In genomic region chr3:129830626-129831025, GRCm38 (mm10) we compare ENCODE assay signal across 9 mouse cellular contexts. TPM values are rescaled to one million over a fixed set of nuclear protein-coding genes. Genes with fewer than 3 reads are reported as not detected.
A peak's percentile ranks its signal among the peaks of the same experiment; 100 is the strongest.
DNase-seq lines count a peak whose midpoint lies in the region; ATAC-seq and TF ChIP-seq lines count a peak whose summit lies in the region.
"Had no signal": no experiment of that assay in that cellular context is flagged by ENCODE, and none has a peak within 500 bp of the region (broad histone marks: within the 10 kb centered on the region; RNA-seq: fewer than 3 reads in every experiment).

No protein-coding gene starts in this region.

- no peak for TF ChIP-seq POLR2A in CH12.LX (IDR thresholded peaks at IDR 0.05; ENCODE audit: low read depth, low read length)
- TF ChIP-seq POLR2A in embryonic fibroblast, embryonic 13.5 days (IDR thresholded peaks at IDR 0.05; ENCODE audit: low read depth, low read length): no peak
- no peak for TF ChIP-seq POLR2A in thymus, adult 2 months (IDR thresholded peaks at IDR 0.05; ENCODE audit: control insufficient read depth, extremely low read depth, insufficient read depth, low read length, poor library complexity)

- no peaks in the 10 kb centered on the region for H3K9me3 ChIP-seq in heart, embryonic 11.5 days (replicated peaks; ENCODE audit: control insufficient read depth, low read length)
- no peaks in the 10 kb centered on the region for H3K9me3 ChIP-seq in CH12.LX (replicated peaks; ENCODE audit: low read length)
- no peaks in the 10 kb centered on the region for H3K9me3 ChIP-seq in intestine, postnatal 0 days (ENCODE audit: control insufficient read depth)

- peaks cover 6% of the 10 kb centered on the region; the same call in 1 of the 2 replicates for H3K36me3 ChIP-seq in heart, embryonic 11.5 days (ENCODE audit: control insufficient read depth, insufficient read depth, low read length)
- peaks cover 19 to 40% of the 10 kb centered on the region in 2 experiments for H3K36me3 ChIP-seq in CH12.LX (replicated peaks in 1 of 2; ENCODE audit: control insufficient read depth in 1 of 2, insufficient read depth in 1 of 2, low read length in 1 of 2)
- H3K36me3 ChIP-seq in intestine, postnatal 0 days (ENCODE audit: control insufficient read depth, insufficient read depth): 0 out of 2 replicates have a peak, but pooled peaks cover 5% of the 10 kb centered on the region
- H3K36me3 ChIP-seq in thymus, adult 2 months (ENCODE audit: control insufficient read depth, insufficient read depth, low read length): no peaks in the 10 kb centered on the region; the same call in 1 of the 2 replicates

- H3K27me3 ChIP-seq in heart, embryonic 11.5 days (ENCODE audit: control insufficient read depth, insufficient read depth, low read length): no peaks in the 10 kb centered on the region
- H3K27me3 ChIP-seq in CH12.LX (replicated peaks): peaks cover 3% of the 10 kb centered on the region
- H3K27me3 ChIP-seq in intestine, postnatal 0 days (replicated peaks; ENCODE audit: control insufficient read depth, insufficient read depth, low read length): no peaks in the 10 kb centered on the region
- H3K27me3 ChIP-seq in thymus, adult 2 months (ENCODE audit: control insufficient read depth, insufficient read depth, low read length): no peaks in the 10 kb centered on the region

- no peak for DNase-seq in heart, adult 11 months
- DNase-seq in CH12.LX (ENCODE audit: extremely low read depth): no peak
- peak; percentile 63 for DNase-seq in thymus, adult 2 months
- no peak for DNase-seq in natural killer cell, adult 2 months (ENCODE audit: low spot score in 2 of 2)

- TF ChIP-seq EP300 in CH12.LX (IDR thresholded peaks at IDR 0.05; ENCODE audit: low read length): no peak

- TF ChIP-seq RAD21 in CH12.LX (IDR thresholded peaks at IDR 0.05; ENCODE audit: low read depth, low read length): no peak

- dilution Hi-C loops in CH12.LX (cut with MboI; ENCODE audit: extremely low pct_ligation_motif_present, extremely low pct_unique_long_range_greater_than_20kb, low sequenced_read_pairs): no loop called here

- peaks cover 41% of the 10 kb centered on the region for H3K79me2 ChIP-seq in CH12.LX (replicated peaks; ENCODE audit: control insufficient read depth, extremely low read depth, insufficient read depth, poor library complexity, severe bottlenecking)

- peak overlapping the region; percentile 82 for H3K4me3 ChIP-seq in heart, embryonic 11.5 days (ENCODE audit: low read depth, low read length)
- H3K4me3 ChIP-seq in CH12.LX (replicated peaks in 1 of 3; ENCODE audit: low read depth in 2 of 3, low read length in 2 of 3, poor library complexity in 1 of 3): peak overlapping the region; percentile 80 to 99 (median 91)
- H3K4me3 ChIP-seq in embryonic fibroblast, embryonic 13.5 days (ENCODE audit: insufficient read depth, low read length): peak overlapping the region; percentile 63
- peak overlapping the region; percentile 92 for H3K4me3 ChIP-seq in intestine, postnatal 0 days (ENCODE audit: low read depth, low read length)
- peak overlapping the region; percentile 85 for H3K4me3 ChIP-seq in thymus, adult 2 months (ENCODE audit: control insufficient read depth, insufficient read depth, low read length)

- no peak for ATAC-seq in heart, embryonic 11.5 days (replicated peaks; ENCODE audit: insufficient number of reproducible peaks, low FRiP score, low TSS enrichment)
- peak; percentile 6; the same call in 1 of the 2 replicates for ATAC-seq in intestine, postnatal 0 days
- peak; percentile 13; the same call in 1 of the 2 replicates for ATAC-seq in megakaryocyte, adult 5-6 weeks (ENCODE audit: poor library complexity, severe bottlenecking)

- peaks cover 10% of the 10 kb centered on the region for H3K4me1 ChIP-seq in heart, embryonic 11.5 days (ENCODE audit: control insufficient read depth, insufficient read depth, low read length)
- peaks cover 13 to 32% of the 10 kb centered on the region in 2 experiments for H3K4me1 ChIP-seq in CH12.LX (ENCODE audit: control insufficient read depth in 1 of 2, insufficient read depth in 2 of 2)
- peaks cover 6% of the 10 kb centered on the region for H3K4me1 ChIP-seq in embryonic fibroblast, embryonic 13.5 days (ENCODE audit: control insufficient read depth, insufficient read depth, low read length)
- no peaks in the 10 kb centered on the region for H3K4me1 ChIP-seq in intestine, postnatal 0 days (replicated peaks; ENCODE audit: control insufficient read depth, insufficient read depth, low read length)
- H3K4me1 ChIP-seq in thymus, adult 2 months (replicated peaks; ENCODE audit: control insufficient read depth, insufficient read depth, low read length): 0 out of 2 replicates have a peak, but pooled peaks cover 2% of the 10 kb centered on the region

- 1% methylated on average over 37 of the region's 45 CpGs for WGBS in heart, embryonic 11.5 days (ENCODE audit: insufficient replicate concordance)
- WGBS in intestine, postnatal 0 days: under 1% methylated on average over 44 of the region's 45 CpGs
- under 1% methylated on average over 43 of the region's 45 CpGs for WGBS in thymus, adult 2 months

- peak overlapping the region; percentile 76 for H3K4me2 ChIP-seq in heart, embryonic 11.5 days
- peak overlapping the region; percentile 76; the same call in 1 of the 2 replicates for H3K4me2 ChIP-seq in CH12.LX (ENCODE audit: insufficient read depth, low read depth, poor library complexity, severe bottlenecking)
- peak overlapping the region; percentile 87 for H3K4me2 ChIP-seq in intestine, postnatal 0 days (replicated peaks; ENCODE audit: low read depth)

- in situ Hi-C loops in CH12.LX (cut with MboI; ENCODE audit: low pct_ligation_motif_present, low pct_unique_long_range_greater_than_20kb, low sequenced_read_pairs): no loop called here

- H3K9ac ChIP-seq in heart, embryonic 11.5 days (ENCODE audit: low read depth, low read length): peak overlapping the region; percentile 85
- peak overlapping the region; percentile 80 for H3K9ac ChIP-seq in CH12.LX (ENCODE audit: insufficient read depth, low read depth)
- peak overlapping the region; percentile 83 for H3K9ac ChIP-seq in intestine, postnatal 0 days (ENCODE audit: low read depth, low read length)

- no peak for TF ChIP-seq CTCF in CH12.LX (conservative IDR thresholded peaks at IDR 0.05 in 1 of 2, IDR thresholded peaks at IDR 0.05 in 1 of 2; ENCODE audit: low read depth in 2 of 2, low read length in 2 of 2)
- no peak for TF ChIP-seq CTCF in embryonic fibroblast, embryonic 13.5 days (IDR thresholded peaks at IDR 0.05; ENCODE audit: borderline replicate concordance, insufficient read depth, low read length)
- no peak for TF ChIP-seq CTCF in intestine, postnatal 0 days (IDR thresholded peaks at IDR 0.05; ENCODE audit: low read depth)
- TF ChIP-seq CTCF in thymus, adult 2 months (IDR thresholded peaks at IDR 0.05; ENCODE audit: borderline replicate concordance, control insufficient read depth, extremely low read depth, insufficient read depth, low read length, poor library complexity): no peak

- peak overlapping the region; percentile 84 for H3K27ac ChIP-seq in heart, embryonic 11.5 days (ENCODE audit: low read depth, low read length)
- peak overlapping the region; percentile 78 for H3K27ac ChIP-seq in CH12.LX (ENCODE audit: insufficient read depth, low read depth)
- peak overlapping the region; percentile 64 for H3K27ac ChIP-seq in embryonic fibroblast, embryonic 13.5 days (ENCODE audit: insufficient read depth, low read length)
- H3K27ac ChIP-seq in intestine, postnatal 0 days (ENCODE audit: low read depth, low read length): peak overlapping the region; percentile 81
- no peak overlapping the region for H3K27ac ChIP-seq in thymus, adult 2 months (ENCODE audit: control insufficient read depth, insufficient read depth, low read length)

RNA-seq across cellular contexts. Expression of gene Gar1, which starts 0.6 kb away (rescaled TPM):
- 24.3 and 27.7 TPM in 2 replicates for polyA plus RNA-seq in heart, embryonic 11.5 days (2014; fragmentation: Nextera tagmentation; extraction: Ambion mirVana)
- total RNA-seq in CH12.LX (2012; rRNA removed) (90.7 and 111 TPM in 2 replicates), CH12.LX (2014; rRNA removed) (45.7 and 47.3 TPM in 2 replicates)
- 363 and 381 TPM in 2 replicates for polyA plus RNA-seq in CH12.LX (2012; ENCODE audit: insufficient read length, low read depth)
- 62.6 and 80.7 TPM in 2 replicates for polyA plus RNA-seq in embryonic fibroblast, embryonic 13.5 days (2011; ENCODE audit: insufficient read length, low read depth, missing spikeins)
- polyA plus RNA-seq in intestine, postnatal 0 days (2015; fragmentation: Nextera tagmentation; extraction: Ambion mirVana): 29.6 and 31.1 TPM in 2 replicates
- 8.8 and 14.9 TPM in 2 replicates for total RNA-seq in megakaryocyte, adult 5-6 weeks (2015)
- 5.4 and 11.6 TPM in 2 replicates for total RNA-seq in megakaryocyte, adult 5-6 weeks (2017)
- polyA plus RNA-seq in thymus, adult 2 months (2012; rRNA removed): 36.4 and 46.7 TPM in 2 replicates

RNA-seq across cellular contexts. Expression of gene Cfi, which starts 5.1 kb away (rescaled TPM):
- polyA plus RNA-seq in heart, embryonic 11.5 days (2014; fragmentation: Nextera tagmentation; extraction: Ambion mirVana): 1.3 and 2.8 TPM in 2 replicates
- total RNA-seq in CH12.LX (2012; rRNA removed) (0.04 TPM in 1 of 2 replicates, not detected in the other), CH12.LX (2014; rRNA removed) (not detected in 2 replicates)
- 0.14 TPM in 1 of 2 replicates, not detected in the other for polyA plus RNA-seq in CH12.LX (2012; ENCODE audit: insufficient read length, low read depth)
- not detected in 2 replicates for polyA plus RNA-seq in embryonic fibroblast, embryonic 13.5 days (2011; ENCODE audit: insufficient read length, low read depth, missing spikeins)
- 54.6 and 55.6 TPM in 2 replicates for polyA plus RNA-seq in intestine, postnatal 0 days (2015; fragmentation: Nextera tagmentation; extraction: Ambion mirVana)
- not detected in 2 replicates for total RNA-seq in megakaryocyte, adult 5-6 weeks (2015)
- not detected in 2 replicates for total RNA-seq in megakaryocyte, adult 5-6 weeks (2017)
- polyA plus RNA-seq in thymus, adult 2 months (2012; rRNA removed): 0.22 and 0.54 TPM in 2 replicates

RNA-seq across cellular contexts. Expression of gene Rrh, which starts 8.2 kb away (rescaled TPM):
- not detected in 2 replicates for polyA plus RNA-seq in heart, embryonic 11.5 days (2014; fragmentation: Nextera tagmentation; extraction: Ambion mirVana)
- 0.08 and 0.17 TPM in 2 replicates for total RNA-seq in CH12.LX (2012; rRNA removed)
- total RNA-seq in CH12.LX (2014; rRNA removed): not detected in 2 replicates
- 0.14 and 0.30 TPM in 2 replicates for polyA plus RNA-seq in CH12.LX (2012; ENCODE audit: insufficient read length, low read depth)
- 0.46 and 0.55 TPM in 2 replicates for polyA plus RNA-seq in embryonic fibroblast, embryonic 13.5 days (2011; ENCODE audit: insufficient read length, low read depth, missing spikeins)
- 0.12 TPM in 1 of 2 replicates, not detected in the other for polyA plus RNA-seq in intestine, postnatal 0 days (2015; fragmentation: Nextera tagmentation; extraction: Ambion mirVana)
- total RNA-seq in megakaryocyte, adult 5-6 weeks (2015): not detected in 2 replicates
- 0.37 TPM in 1 of 2 replicates, not detected in the other for total RNA-seq in megakaryocyte, adult 5-6 weeks (2017)
- polyA plus RNA-seq in thymus, adult 2 months (2012; rRNA removed): 0.08 and 0.09 TPM in 2 replicates
- polyA plus RNA-seq: large intestine, adult 2 months had no signal

RNA-seq across cellular contexts. Expression of gene Lrit3, which starts 26.8 kb away (rescaled TPM):
- not detected in 2 replicates for polyA plus RNA-seq in heart, embryonic 11.5 days (2014; fragmentation: Nextera tagmentation; extraction: Ambion mirVana)
- total RNA-seq in CH12.LX (2012; rRNA removed) (not detected in 2 replicates), CH12.LX (2014; rRNA removed) (not detected in 2 replicates)
- not detected in 2 replicates for polyA plus RNA-seq in CH12.LX (2012; ENCODE audit: insufficient read length, low read depth)
- polyA plus RNA-seq in embryonic fibroblast, embryonic 13.5 days (2011; ENCODE audit: insufficient read length, low read depth, missing spikeins): not detected in 2 replicates
- 0.05 TPM in 1 of 2 replicates, not detected in the other for polyA plus RNA-seq in intestine, postnatal 0 days (2015; fragmentation: Nextera tagmentation; extraction: Ambion mirVana)
- 0.09 TPM in 1 of 2 replicates, not detected in the other for total RNA-seq in megakaryocyte, adult 5-6 weeks (2015)
- not detected in 2 replicates for total RNA-seq in megakaryocyte, adult 5-6 weeks (2017)
- polyA plus RNA-seq in thymus, adult 2 months (2012; rRNA removed): 0.09 TPM in 1 of 2 replicates, not detected in the other

RNA-seq across cellular contexts. Expression of gene Pla2g12a, which starts 47.8 kb away (rescaled TPM):
- polyA plus RNA-seq in heart, embryonic 11.5 days (2014; fragmentation: Nextera tagmentation; extraction: Ambion mirVana): 58.8 and 61.0 TPM in 2 replicates
- total RNA-seq in CH12.LX (2012; rRNA removed) (38.4 and 50.2 TPM in 2 replicates), CH12.LX (2014; rRNA removed) (78.3 and 81.6 TPM in 2 replicates)
- polyA plus RNA-seq in CH12.LX (2012; ENCODE audit: insufficient read length, low read depth): 58.6 and 62.1 TPM in 2 replicates
- 21.1 and 30.5 TPM in 2 replicates for polyA plus RNA-seq in embryonic fibroblast, embryonic 13.5 days (2011; ENCODE audit: insufficient read length, low read depth, missing spikeins)
- polyA plus RNA-seq in intestine, postnatal 0 days (2015; fragmentation: Nextera tagmentation; extraction: Ambion mirVana): 29.1 TPM in 2 replicates
- 4.3 and 6.0 TPM in 2 replicates for total RNA-seq in megakaryocyte, adult 5-6 weeks (2015)
- total RNA-seq in megakaryocyte, adult 5-6 weeks (2017): 6.1 and 7.2 TPM in 2 replicates
- 67.0 and 89.3 TPM in 2 replicates for polyA plus RNA-seq in thymus, adult 2 months (2012; rRNA removed)

Comparison
In these comparisons a context has a peak if more than half of its experiments do, and no peak if none do; other contexts are left out.
1. RNA of gene Cfi, which starts 5.1 kb away (polyA plus RNA-seq): 54.6 to 55.6 TPM in intestine, postnatal 0 days; 1.3 to 2.8 TPM in heart, embryonic 11.5 days, 0.22 to 0.54 TPM in thymus, adult 2 months, 0.14 TPM in CH12.LX and not detected in embryonic fibroblast, embryonic 13.5 days; every median in the first group is over 10 times any median in the second.
2. Peak in every context shown above with its lines, with median percentiles within 50 percentile points of each other: H3K4me2 ChIP-seq, H3K4me3 ChIP-seq and H3K9ac ChIP-seq.